Mouse (Mus musculus) hindbrain, postnatal 0 days (tissue): ENCODE data around the gene Sh3yl1. TPM values are rescaled to one million over a fixed set of nuclear protein-coding genes. Genes with fewer than 3 reads are reported as not detected.

Experiments
- ATAC-seq: fragments of 200-750 bp; cut with Nextera tagmentation; 2 replicates; pipeline ENCODE4 v1.8.0; 2017; ENCODE audit warnings: mild to moderate bottlenecking, moderate TSS enrichment, moderate library complexity
- DNase-seq: peaks from one replicate; pipeline ENCODE4 v3.0.0-alpha.2; 2015; ENCODE audit warnings: low spot score
- H3K27ac ChIP-seq: fragments of 300-500 bp; sonication (generic); 2 replicates; pipeline ENCODE4 v1.5.1; 2014; ENCODE audit warnings: mild to moderate bottlenecking
- H3K27me3 ChIP-seq: fragments of 300-500 bp; sonication (generic); 2 replicates; pipeline ENCODE4 v1.6.1; 2014; ENCODE audit warnings: low read length, mixed read lengths; ENCODE audit not compliant: insufficient read depth
- H3K36me3 ChIP-seq: fragments of 300-500 bp; sonication (generic); 2 replicates; pipeline ENCODE4 v1.6.1; 2014; ENCODE audit warnings: low read length, mixed read lengths; ENCODE audit not compliant: insufficient read depth
- H3K4me1 ChIP-seq: fragments of 300-500 bp; sonication (generic); 2 replicates; pipeline ENCODE4 v1.6.1; 2014; ENCODE audit warnings: antibody characterized with exemption, low read length, mixed read lengths; ENCODE audit not compliant: insufficient read depth
- H3K4me2 ChIP-seq: fragments of 300-500 bp; sonication (generic); 2 replicates; pipeline ENCODE4 v1.6.1; 2014; ENCODE audit warnings: low read depth, mild to moderate bottlenecking, low read length, moderate library complexity, mixed read lengths
- H3K4me3 ChIP-seq: fragments of 300-500 bp; sonication (generic); 2 replicates; pipeline ENCODE4 v1.5.1; 2014; ENCODE audit warnings: low read length
- H3K9ac ChIP-seq: fragments of 300-500 bp; sonication (generic); replicated peaks from 2 replicates; pipeline ENCODE4 v1.6.1; 2014; ENCODE audit warnings: mild to moderate bottlenecking, low read length, moderate library complexity, mixed read lengths
- H3K9me3 ChIP-seq: fragments of 300-500 bp; sonication (generic); 2 replicates; pipeline ENCODE4 v1.6.1; 2016; ENCODE audit warnings: low read length, mixed read lengths
- CTCF ChIP-seq: IDR thresholded peaks from 2 replicates; pipeline ENCODE4 v1.5.1; 2016; ENCODE audit warnings: antibody characterized with exemption, control low read depth, low read depth
- WGBS: fragments of 180-500 bp; shearing (Covaris S2); extraction: QIAGEN DNeasy Blood & Tissue Kit; methylation state at CpG from one replicate; pipeline ENCODE4 v1.1.7; 2014; 5-methylcytosine and 5-hydroxymethylcytosine counted together
- polyA plus RNA-seq: library from polyadenylated mRNA; unstranded; fragments of >200 nt; fragmentation: Nextera tagmentation; extraction: Ambion mirVana; gene quantifications from 2 replicates; pipeline ENCODE4 v1.2.1, GENCODE M21; 2015
- total RNA-seq: library from RNA; depleted of rRNA; stranded (reverse); fragments of >200 nt; gene quantifications from 2 replicates; pipeline ENCODE4 v1.2.3, GENCODE M21; 2014

Gene Sh3yl1
- total and polyA plus RNA-seq, 2 experiments from 2014 or later, result 10.8 to 42.4 TPM

- Histone ChIP-seq H3K4me1 (peaks cover 7% of the 10 kb centered on the region; the same call in 1 of the 2 replicates), H3K9me3 (no peaks in the 10 kb centered on the region), H3K36me3 (no peaks in the 10 kb centered on the region), H3K4me2 (peak overlapping the region; percentile 99), H3K27ac (no peak overlapping the region), H3K27me3 (peaks cover 14% of the 10 kb centered on the region), H3K4me3 (peak overlapping the region; percentile 53), H3K9ac (peak overlapping the region; percentile 44)
- no peak for TF ChIP-seq CTCF
- 11% methylated on average over 39 of the region's 39 CpGs for whole genome bisulfite sequencing
- peak; percentile 40; the same call in 1 of the 2 replicates for ATAC-seq
- DNase-seq, result no peak
Observed at GRCm38 (mm10) chr12:30884622-30885230, 26.7 kb upstream of the Sh3yl1 start.

GRCm38 (mm10) chr12:30885891-30886290, 25.6 kb upstream of the Sh3yl1 start:
- Histone ChIP-seq H3K9ac (no peak overlapping the region), H3K27me3 (peaks cover 14% of the 10 kb centered on the region), H3K4me2 (no peak overlapping the region), H3K4me3 (no peak overlapping the region), H3K36me3 (no peaks in the 10 kb centered on the region), H3K4me1 (peaks cover 7% of the 10 kb centered on the region; the same call in 1 of the 2 replicates), H3K27ac (no peak overlapping the region), H3K9me3 (no peaks in the 10 kb centered on the region)
- DNase-seq (no peak), ATAC-seq (no peak)
- 77% methylated on average over 6 of the region's 6 CpGs for WGBS
- TF ChIP-seq CTCF, result no peak

GRCm38 (mm10) chr12:30888003-30888402, 23.5 kb upstream of the Sh3yl1 start:
- Histone ChIP-seq H3K9ac (no peak overlapping the region), H3K4me2 (no peak overlapping the region), H3K27ac (no peak overlapping the region), H3K4me3 (no peak overlapping the region), H3K36me3 (no peaks in the 10 kb centered on the region), H3K4me1 (peaks cover 7% of the 10 kb centered on the region; the same call in 1 of the 2 replicates), H3K9me3 (no peaks in the 10 kb centered on the region), H3K27me3 (peaks cover 11% of the 10 kb centered on the region)
- ATAC-seq (no peak), DNase-seq (no peak)
- WGBS, result 89% methylated on average over 4 of the region's 4 CpGs
- no peak for TF ChIP-seq CTCF

- no peak overlapping the region for H3K4me2 ChIP-seq
- peaks cover 4% of the 10 kb centered on the region for H3K27me3 ChIP-seq
- DNase-seq (peak; percentile 89), ATAC-seq (peak; percentile 77; the same call in 1 of the 2 replicates)
- H3K9ac ChIP-seq, result no peak overlapping the region
- 35% methylated on average over 5 of the region's 5 CpGs for WGBS
- no peak overlapping the region for H3K27ac ChIP-seq
- H3K9me3 ChIP-seq, result no peaks in the 10 kb centered on the region
- peak; percentile 95 for TF ChIP-seq CTCF
- 0 out of 2 replicates have a peak, but pooled peaks cover 6% of the 10 kb centered on the region for H3K36me3 ChIP-seq
- no peaks in the 10 kb centered on the region for H3K4me1 ChIP-seq
- no peak overlapping the region for H3K4me3 ChIP-seq
Observed at GRCm38 (mm10) chr12:30890067-30890466, 21.4 kb upstream of the Sh3yl1 start.

- Histone ChIP-seq H3K4me2 (no peak overlapping the region), H3K9me3 (no peaks in the 10 kb centered on the region), H3K9ac (no peak overlapping the region), H3K27me3 (no peaks in the 10 kb centered on the region; the same call in 1 of the 2 replicates), H3K4me1 (no peaks in the 10 kb centered on the region), H3K27ac (no peak overlapping the region), H3K36me3 (0 out of 2 replicates have a peak, but pooled peaks cover 6% of the 10 kb centered on the region), H3K4me3 (no peak overlapping the region)
- no peak for DNase-seq
- no peak for ATAC-seq
- TF ChIP-seq CTCF, result no peak
- 82% methylated on average over 7 of the region's 7 CpGs for WGBS
Observed at GRCm38 (mm10) chr12:30891438-30891837, 20.0 kb upstream of the Sh3yl1 start.

GRCm38 (mm10) chr12:30897039-30897438, 14.4 kb upstream of the Sh3yl1 start:
- DNase-seq (no peak), ATAC-seq (no peak)
- 98% methylated on average over 4 of the region's 4 CpGs for WGBS
- Histone ChIP-seq H3K27me3 (no peaks in the 10 kb centered on the region), H3K36me3 (0 out of 2 replicates have a peak, but pooled peaks cover 6% of the 10 kb centered on the region), H3K4me1 (no peaks in the 10 kb centered on the region), H3K9me3 (no peaks in the 10 kb centered on the region), H3K4me3 (no peak overlapping the region), H3K27ac (no peak overlapping the region), H3K9ac (no peak overlapping the region), H3K4me2 (no peak overlapping the region)
- TF ChIP-seq CTCF, result no peak

- H3K4me1 ChIP-seq, result peaks cover 8% of the 10 kb centered on the region
- H3K9me3 ChIP-seq, result no peaks in the 10 kb centered on the region
- no peak overlapping the region for H3K4me3 ChIP-seq
- ATAC-seq (no peak), DNase-seq (no peak)
- no peaks in the 10 kb centered on the region for H3K27me3 ChIP-seq
- H3K36me3 ChIP-seq, result peaks cover under 1% of the 10 kb centered on the region; the same call in 1 of the 2 replicates
- WGBS, result 93% methylated on average over 1 of the region's 1 CpGs
- H3K9ac ChIP-seq, result no peak overlapping the region
- TF ChIP-seq CTCF, result no peak
- no peak overlapping the region for H3K4me2 ChIP-seq
- H3K27ac ChIP-seq, result no peak overlapping the region
Observed at GRCm38 (mm10) chr12:30908658-30909057, 2.8 kb upstream of the Sh3yl1 start.
